Mouse (Mus musculus) spleen, postnatal 14 days (tissue): ENCODE measurements around the gene Eml4.
A peak's percentile ranks its signal among the peaks of the same experiment; 100 is the strongest.

Experiments used
- DNase-seq, 2 experiments: peaks; one replicate each; pipeline ENCODE4 v3.0.0; 2021 to 2022; ENCODE audit warnings: low spot score in 2 of 2

The Eml4 gene

DNA sequence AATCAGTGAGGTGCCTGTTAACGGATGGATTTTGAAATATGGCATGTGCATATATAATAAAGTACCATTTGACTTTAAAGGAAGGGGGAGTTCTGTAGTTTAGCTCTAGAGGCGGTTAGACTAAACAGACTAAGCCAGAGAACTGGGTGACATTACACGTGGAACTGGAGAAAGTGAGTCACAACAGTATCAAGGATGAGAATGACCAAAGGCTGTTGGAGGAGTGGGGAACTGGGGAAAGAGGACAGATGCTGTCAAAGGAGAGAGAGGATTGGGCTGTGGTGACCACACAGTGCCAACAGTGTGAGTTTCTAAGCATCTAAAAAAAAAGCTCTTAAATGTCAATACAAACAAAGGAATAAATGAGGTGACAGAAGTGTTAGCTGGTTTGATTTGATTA lies 29.1 kb downstream of the Eml4 start:
- no peak for DNase-seq

DNA sequence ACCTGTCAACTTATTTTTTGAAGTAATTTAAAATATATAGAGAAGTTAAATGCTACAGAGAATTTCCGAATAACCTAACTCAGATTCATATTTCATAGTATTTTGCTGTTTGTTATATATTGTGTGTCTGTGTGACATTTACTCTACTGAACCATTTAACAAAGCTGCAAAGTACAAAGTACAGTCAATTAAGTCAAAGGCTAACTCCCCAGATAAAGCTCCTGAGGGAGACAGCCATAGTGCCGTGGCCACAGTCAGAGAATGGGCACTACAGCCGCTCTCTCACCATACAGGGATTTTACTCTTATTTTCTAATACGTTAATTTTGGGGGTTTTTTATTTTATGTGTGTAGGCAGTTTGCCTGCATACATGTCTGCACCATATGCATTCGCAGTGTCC lies 32.0 kb downstream of the Eml4 start:
- no peak for DNase-seq

DNA sequence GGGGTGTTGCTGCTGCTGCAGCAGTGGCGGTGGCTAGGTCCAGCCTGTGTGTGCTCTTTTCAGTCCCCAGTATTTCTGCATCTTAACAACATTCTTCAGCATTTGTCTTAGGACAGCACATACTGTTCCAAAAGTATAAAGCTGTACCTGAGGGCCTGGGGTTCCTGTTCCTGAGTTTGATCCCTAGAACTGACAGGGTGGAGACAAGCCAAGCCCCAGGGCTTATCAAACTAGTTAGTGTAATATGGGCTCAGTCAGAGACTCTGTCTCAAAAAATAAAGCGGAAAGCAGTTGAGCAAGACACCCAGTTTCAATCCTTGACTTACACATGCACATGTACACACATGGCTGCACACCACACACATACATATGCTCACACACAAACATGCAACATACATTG lies 34.2 kb downstream of the Eml4 start:
- DNase-seq: no peak

DNA sequence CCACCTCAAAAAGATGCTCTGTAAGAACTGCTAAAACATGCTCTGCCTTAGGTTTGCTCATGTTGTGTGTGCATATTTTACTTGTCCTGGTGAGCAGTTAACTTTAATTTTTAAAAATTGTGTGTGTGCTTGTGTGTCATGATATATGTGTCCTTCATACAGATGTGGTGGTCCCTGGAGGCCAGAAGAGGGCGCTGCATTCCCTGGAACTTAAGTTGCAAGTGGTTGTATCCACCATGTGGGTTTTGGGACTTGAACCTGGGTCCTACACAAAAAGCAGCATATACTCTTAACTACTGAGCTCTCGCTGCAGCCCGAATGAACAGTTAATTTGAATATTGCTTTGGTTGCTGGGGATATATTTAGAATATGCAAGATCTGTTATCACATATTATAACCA lies 36.4 kb downstream of the Eml4 start:
- DNase-seq: no peak

DNA sequence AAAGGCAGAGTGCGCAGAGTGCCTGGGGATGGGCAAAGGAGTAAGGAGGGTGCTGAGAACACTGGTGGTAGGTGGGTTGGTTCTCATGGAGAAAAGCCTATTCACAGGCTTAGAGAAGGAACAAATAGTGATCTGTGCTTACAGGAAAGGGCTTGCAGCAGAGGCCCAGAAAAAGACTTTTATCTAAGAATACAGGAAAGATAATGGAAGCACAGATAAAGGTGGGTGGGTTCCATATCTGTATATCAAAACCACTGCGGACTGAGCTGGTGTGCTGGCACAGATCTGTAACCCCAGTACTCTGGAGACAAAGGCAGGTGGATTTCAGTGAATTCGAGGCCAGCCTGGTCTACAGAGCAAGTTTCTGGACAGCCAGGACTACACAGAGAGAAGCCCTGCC lies 43.3 kb downstream of the Eml4 start:
- DNase-seq: no peak

DNA sequence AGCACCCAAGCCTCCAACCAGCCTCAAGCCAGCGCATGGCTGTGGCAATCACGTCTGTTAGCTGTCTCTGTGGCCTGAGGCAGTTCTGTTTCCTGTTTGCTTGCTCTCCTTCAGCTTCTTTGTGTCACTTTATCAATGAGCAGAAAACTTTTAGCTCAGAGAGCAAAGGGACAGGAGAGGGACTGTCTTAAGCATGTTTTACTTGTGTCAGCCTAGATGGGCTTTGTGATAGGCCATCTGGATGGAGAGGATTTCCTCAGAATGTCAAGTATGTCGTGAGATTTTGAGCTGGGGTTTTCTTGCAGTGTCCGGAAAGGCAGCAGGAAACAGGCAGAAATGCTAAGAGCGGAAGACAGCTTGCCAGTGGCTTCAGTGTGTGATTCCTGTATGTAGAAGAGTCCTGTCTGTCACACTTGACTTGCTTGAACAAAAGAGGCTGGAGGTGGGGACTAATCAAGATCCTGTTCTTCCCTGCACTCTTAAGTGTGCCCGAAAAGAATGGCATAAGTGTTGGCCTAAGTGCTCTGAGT lies 46.9 kb downstream of the Eml4 start:
- peak in 1 of 2 experiments; percentile 24 for DNase-seq

DNA sequence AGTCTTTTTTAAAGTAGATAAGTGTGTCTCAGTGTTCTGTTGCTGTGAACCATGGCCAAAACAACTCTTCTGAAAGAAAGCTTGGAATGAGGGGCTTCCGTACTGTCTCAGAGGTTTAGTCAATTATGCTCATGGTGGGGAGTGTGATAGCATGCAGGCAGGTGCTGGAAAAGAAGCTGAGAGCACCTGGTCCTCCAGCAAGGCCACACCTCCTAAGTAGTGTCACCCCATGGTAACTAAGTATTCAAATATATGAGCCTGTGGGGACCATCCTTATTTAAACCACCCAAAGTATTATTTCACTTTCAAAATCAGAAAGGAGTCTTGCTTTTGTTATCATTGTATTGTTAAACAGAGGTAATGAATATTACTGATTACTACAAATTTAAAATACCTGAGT lies 48.0 kb downstream of the Eml4 start:
- no peak for DNase-seq

DNA sequence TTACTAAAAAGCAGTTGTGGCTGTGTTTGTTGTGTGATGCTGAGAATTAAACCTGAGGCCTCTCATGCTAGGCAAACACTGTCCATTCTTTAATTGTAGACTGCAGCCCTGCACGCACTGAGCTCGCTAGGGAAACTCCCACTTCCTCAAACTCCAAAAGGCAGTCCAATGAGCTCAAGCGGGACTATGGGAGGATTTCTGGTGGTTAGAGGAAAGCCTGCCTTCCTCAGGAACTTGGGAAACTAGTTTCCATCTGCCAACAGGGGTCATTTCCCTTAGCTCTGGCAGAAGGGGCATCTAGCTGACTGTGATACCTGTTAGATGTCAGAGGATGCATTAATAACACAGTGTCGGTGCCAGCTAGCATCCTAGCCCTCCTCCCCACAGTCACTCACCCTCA lies 79.9 kb downstream of the Eml4 start:
- DNase-seq: no peak

DNA sequence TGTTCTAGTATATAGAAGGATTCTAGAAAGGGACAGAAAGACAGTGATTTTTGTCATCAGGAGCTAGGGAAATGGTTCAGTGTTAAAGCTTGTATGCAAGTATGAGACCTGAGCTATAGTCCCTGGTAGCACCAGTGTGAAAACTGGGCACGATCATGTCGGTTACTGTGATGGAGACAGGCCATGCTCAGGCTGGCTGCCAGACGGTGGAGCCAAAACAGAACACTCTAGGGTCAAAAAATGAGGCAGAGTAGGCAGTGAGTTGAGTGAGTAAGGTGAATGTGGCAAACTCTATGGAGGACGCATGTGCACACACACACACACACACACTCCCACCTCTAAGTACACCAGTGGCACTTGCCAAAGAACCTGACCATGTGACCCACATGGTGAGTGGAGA lies 92.7 kb downstream of the Eml4 start:
- no peak for DNase-seq

DNA sequence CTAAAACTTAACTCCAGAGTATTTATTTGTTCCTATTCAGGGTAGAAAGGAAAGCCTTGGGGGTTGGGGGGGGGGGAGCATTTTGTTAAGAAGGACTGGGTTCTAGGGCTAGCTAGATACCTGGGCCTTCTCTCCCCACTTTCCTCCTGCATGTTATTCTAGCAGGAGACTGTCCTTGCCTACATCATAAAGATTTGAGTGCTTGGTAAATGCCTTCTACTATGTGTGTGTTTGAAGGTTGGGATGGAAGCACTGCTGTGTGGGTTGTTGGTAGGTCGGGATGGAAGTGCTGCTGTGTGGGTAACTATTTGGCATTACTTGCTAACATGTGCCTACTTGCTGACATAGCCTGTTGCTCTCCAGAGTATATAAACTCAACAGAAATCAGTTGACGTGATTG lies 98.9 kb downstream of the Eml4 start:
- DNase-seq: no peak

DNA sequence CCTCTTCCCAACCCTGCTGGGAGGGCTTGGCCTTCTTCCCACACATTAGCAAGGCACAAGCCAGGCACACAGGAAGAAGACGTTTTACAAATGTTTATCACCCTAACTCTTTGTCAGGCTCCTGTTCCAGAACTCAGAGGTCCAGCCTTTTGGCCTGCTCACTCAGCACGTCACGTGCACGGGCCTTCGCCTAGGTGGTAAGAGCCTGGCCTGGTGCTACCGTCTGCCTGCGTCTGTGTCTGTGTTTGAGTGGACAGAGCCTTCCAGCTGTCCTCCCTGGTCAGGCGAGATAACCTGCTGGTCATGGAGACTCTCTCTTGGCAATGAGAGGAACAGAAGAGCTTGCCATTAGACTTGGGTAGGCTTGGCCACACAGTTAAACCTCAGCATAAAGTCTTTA lies 100.6 kb downstream of the Eml4 start:
- DNase-seq: no peak

DNA sequence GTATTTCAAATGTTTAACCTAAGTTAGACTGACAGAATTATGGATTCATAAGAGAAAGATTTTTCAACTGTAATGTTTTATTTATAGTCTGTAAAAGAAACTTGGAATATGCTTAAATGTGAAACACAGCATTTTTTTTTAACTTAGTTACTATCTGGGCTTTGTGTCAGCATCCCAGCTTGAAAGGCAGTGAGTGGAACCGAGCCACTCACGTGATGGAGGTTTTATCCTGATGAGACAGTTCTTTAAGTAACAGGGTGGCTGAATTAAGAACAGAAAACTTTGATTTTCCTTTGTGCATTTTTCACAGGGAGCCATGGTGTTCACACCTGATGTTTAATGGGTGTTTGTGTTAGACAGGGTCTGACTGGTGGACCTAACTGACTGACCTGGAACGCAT lies 101.1 kb downstream of the Eml4 start:
- no peak for DNase-seq

DNA sequence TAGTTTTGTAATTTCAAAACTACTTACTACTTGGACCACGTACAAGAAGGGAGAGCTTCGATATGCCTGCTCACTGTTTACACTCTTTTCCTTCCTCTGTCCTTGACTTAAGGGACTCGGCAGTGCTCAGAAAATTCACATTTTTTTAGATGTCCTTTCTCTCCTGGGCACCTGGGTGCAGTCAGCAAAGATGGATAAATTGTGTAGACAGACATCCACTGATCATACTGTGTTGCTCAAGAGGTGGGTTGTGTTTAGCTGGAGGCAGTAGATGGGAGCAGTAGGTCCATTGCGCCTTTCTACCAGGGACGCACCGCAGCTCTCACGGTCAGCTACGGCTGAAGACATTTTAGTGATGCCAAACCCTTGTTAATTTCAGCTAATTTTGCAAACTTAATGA lies 101.7 kb downstream of the Eml4 start:
- DNase-seq: no peak

DNA sequence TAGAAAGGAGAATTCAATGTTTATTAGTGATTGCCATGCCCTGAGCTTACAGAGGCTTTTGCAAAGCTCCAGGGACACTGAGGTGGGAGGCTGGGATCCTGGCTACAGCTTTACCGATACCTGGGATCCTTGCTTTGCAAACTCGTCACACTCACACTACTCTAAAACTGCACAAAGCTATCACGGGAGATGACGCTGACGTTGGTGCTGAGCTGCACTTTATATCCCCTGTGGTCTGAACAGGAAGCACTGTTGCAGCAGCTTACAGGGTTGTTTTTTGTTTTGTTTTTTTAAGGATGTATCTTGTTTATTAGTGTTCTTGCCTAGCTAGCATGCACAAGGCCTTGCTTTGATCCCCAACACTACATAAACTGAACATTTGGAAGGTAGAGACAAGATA lies 102.9 kb downstream of the Eml4 start:
- DNase-seq: no peak

DNA sequence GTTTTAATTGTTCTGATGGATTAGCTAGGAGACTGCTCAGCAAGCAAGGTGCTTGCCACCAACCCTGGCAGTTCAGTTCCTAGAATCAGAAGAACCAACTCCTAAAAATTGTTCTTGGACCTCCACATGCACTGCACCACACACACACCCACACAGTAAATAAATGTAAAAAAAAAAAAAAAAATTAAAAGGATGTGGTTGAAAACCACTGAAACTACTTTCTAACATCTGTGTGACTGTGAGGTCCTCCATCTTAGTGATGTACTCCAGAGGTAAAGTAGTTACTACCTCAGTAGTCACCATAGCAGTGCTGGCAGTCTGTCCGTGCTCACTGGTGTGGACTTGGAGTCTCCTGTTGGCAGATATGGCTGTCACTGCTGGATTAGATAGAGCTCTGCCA lies 106.5 kb downstream of the Eml4 start:
- DNase-seq: no peak

DNA sequence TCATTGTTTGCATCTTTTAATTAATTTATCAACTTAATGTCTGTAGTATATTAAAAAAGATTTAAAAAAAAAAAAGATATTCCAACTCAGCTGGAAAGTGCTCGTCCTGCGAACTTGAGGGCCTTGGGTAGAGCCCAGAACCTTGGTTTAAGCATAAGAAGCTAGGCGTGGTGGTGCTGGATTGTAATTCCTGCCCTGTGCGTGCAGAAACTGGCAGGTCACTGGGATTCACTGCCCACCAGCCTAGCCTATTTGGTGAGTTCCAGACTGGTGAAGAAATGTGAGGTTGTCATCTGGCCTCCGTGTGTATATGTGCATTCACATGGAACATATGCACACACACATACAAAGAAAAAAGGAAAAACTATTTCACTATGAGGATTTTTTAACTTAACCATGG lies 115.2 kb downstream of the Eml4 start:
- DNase-seq: no peak

DNA sequence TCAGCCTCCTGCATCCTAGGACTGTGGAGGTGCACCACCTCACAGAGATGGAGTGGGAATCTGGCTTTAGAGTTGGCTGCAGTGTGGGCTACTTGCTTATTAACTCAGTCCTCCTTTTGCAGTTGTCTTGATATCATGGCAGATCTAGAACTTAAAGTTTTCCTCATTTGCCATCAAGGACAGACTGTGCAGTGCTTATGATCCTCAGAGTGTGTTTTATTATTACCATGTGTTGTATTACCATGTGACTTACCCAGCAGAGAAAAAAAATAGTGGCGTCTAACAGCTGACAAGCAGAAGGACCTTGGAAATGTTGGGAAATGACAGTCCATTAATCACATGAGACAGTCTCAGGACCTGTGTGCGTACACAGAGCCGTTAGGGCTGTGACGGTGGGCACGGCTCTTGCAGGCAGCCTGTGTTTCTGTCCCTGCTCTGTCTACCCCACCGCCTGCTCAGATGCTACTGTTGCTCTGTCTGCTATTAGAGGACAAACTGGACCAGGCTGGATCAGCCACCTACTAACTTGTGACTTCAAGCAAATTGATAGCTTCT lies 116.0 kb downstream of the Eml4 start:
- no peak for DNase-seq

DNA sequence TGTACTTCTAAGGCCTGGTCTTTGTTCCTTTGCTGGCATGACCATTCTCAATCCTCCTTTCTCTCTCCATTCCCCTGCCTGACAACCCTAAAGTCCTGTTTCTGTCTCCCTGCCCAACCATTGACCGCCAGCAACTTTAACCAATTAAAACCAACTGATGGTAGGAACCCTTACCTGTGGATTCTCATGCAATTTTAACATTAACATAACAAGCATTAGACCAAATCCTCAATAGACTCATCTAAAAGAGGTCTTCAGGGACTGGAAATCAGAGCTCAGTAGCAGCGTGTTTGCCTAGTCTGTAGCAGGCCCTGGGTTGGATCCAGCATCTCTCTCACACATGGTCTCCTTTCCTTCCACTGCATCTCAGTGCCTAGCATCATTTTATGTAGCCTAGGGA lies 118.9 kb downstream of the Eml4 start:
- no peak for DNase-seq

DNA sequence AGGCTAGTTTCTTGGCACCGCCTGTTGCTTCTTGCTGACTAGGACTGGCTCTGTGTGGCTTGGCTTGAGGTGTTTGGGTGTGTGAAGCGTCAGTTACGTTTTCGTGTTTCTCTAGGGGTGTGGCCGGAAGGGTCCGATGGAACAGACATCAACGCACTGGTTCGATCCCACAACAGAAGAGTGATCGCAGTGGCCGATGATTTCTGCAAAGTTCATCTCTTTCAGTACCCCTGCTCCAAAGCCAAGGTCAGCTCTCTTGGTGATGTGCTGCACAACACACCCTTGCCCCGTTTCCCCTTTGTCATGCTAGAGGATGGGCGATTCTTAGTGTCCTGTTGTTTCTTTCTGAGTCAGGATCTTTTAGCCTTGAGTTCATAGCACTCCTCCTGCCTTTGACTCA lies 126.4 kb downstream of the Eml4 start:
- DNase-seq: no peak

DNA sequence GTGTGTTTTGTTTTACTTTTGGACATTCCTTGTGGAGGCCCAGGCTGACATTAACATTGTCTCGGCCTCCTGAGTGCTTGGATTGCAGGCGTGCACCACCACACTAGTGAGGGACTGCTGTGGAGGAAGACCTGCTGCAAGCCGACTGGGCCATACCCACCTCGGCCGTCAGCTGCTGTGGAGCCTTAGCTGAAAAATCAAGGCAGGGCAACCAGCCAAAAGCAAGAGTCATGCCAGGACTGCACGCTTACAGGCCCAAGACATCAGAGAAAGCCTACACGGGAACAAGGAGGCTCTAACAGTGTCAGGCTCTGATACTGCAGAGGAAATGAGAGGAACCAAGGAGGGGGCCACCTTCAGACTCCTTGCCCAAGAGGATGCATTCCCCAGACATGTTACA lies 130.8 kb downstream of the Eml4 start:
- DNase-seq: no peak

DNA sequence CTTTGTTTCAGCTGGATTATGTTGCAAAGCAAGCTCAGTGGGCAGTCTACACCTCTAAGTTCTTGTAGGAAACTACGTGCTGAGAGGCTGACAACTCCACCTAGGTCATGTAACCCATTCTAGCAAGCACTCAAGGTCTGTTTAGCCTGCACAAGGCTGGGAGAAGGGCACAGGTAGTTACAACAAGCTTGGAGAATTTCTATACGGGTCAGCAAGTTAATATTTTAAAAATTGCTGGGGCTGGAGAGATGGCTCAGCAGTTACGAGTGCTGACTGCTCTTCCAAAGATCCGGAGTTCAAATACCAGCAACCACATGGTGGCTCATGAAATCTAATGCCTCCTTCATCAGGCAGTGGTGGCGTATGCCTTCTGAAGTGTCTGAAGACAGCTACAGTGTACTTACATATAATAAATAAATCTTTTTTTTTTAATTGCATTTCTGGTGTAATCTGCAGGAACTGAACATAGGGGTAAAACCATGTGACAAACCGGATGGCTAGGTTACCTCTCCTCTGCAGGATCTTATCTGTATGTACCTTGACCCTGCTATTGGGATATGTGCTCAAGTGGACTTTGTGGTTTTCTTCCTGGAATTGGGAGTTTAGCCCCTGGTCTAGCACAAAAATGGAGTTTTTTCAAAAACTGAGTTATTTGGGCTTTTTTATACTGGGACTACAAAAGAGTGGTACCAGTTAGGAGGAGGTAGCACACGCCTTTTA lies 132.2 kb downstream of the Eml4 start:
- DNase-seq: no peak

DNA sequence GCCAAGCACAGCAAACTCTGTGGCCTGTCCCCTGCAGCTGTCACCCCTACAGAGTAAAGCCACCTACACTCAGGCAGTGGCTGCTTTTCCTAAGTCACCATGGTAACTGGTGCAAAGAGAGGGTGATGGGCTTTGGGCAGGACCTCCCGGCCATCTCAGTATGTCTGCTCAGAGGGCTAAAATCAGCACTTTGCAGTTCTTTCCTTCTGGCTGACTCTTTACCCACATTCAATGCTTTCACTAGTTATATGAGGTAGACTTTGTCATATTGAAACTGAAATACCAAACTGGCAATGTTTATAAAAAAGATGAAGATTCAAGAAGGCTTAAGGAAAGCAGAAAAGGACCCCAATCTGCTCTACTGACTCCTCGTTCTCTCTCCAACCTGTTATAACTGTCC lies 133.1 kb downstream of the Eml4 start:
- DNase-seq: no peak

DNA sequence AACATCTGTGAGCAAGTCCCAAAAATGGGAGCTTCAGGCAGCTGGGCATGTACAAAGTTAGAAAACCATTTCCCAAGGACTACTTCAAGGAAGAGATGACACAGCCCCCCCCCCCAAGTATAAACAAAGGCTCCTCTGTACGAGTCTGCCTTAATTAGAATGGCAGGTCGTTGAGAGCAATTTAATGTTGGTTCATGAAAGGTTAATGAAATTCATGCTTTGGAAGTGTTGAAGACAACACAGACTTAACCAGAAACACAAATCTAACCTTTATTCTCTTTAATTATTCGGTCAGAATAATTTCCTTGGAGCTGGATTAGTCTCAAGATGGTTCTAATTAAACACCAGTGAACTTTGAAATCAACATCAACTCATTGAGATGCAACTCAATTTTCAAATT lies 137.0 kb downstream of the Eml4 start:
- DNase-seq: no peak

DNA sequence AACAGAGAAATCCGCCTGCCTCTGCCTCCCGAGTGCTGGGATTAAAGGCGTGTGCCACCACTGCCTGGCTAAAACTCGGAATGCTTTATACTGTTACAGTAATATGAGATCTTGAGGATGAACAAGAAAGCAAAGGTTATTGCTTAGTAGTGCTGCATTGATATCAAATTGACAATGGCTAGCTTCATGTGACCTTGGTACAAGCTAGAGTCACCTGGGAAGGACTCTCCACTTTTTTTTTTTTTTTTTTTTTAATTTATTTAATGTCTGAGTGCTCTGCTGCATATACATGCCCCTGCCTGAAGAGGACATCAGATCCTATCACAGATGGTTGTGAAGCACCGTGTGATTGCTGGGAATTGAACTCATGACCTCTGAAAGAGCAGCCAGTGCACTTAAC lies 148.2 kb downstream of the Eml4 start:
- DNase-seq: no peak
